Mouse (Mus musculus): ENCODE measurements at regions not wholly inside any gene's neighbourhood (a gene's known extent, or its start where the extent isn't known, plus 50 kb on each side); places are given as distances from the start of the nearest gene placed in this dataset.
A peak's percentile ranks its signal among the peaks of the same experiment; 100 is the strongest.

GRCm38 (mm10) chr3:130972126-130972525 lies 138.1 kb upstream of the Lef1 start:
- H3K27me3 ChIP-seq (replicated peaks; ENCODE audit: control insufficient read depth, insufficient read depth, low read length), result no peaks in the 10 kb centered on the region
- 85% methylated on average over 2 of the region's 2 CpGs for WGBS
- H3K4me2 ChIP-seq (ENCODE audit: low read depth, low read length), result no peak overlapping the region
- no peaks in the 10 kb centered on the region for H3K36me3 ChIP-seq (ENCODE audit: control insufficient read depth, insufficient read depth, low read length)
- ATAC-seq (ENCODE audit: low read depth), result no peak
- H3K9ac ChIP-seq (ENCODE audit: low read depth, low read length), result no peak overlapping the region
- no peaks in the 10 kb centered on the region for H3K9me3 ChIP-seq (ENCODE audit: control insufficient read depth, low read length)
- no peak overlapping the region for H3K27ac ChIP-seq (replicated peaks; ENCODE audit: low read depth, low read length)
- no peak for DNase-seq (ENCODE audit: low spot score)
- no peaks in the 10 kb centered on the region for H3K4me1 ChIP-seq (ENCODE audit: control insufficient read depth, insufficient read depth, low read length)
- H3K4me3 ChIP-seq (ENCODE audit: low read depth, low read length), result no peak overlapping the region

DNA sequence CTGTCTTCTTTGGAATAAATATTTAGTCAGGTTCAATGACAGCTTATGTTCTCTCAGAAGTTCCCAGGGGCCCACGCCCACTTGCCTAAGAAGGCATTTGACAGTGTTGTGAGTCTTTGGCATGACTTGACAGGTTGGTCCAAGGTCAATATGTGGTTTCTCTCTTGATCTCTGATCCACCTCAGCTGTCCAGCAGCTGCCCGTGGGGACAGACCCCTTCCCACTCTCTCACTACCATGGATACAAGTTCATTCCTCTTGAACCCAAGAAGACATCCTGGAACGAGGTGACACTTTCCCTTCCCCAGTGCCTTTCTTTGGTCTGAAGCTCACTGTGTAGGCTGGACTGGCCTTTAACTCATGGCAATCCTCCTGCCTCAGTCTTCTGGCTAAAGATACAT lies 145.0 kb upstream of the Lef1 start:
- no peaks in the 10 kb centered on the region for H3K9me3 ChIP-seq (ENCODE audit: control insufficient read depth, low read length)
- ATAC-seq (ENCODE audit: low read depth), result no peak
- no peak overlapping the region for H3K27ac ChIP-seq (replicated peaks; ENCODE audit: low read depth, low read length)
- DNase-seq (ENCODE audit: low spot score), result no peak
- peaks cover 6% of the 10 kb centered on the region; the same call in 1 of the 2 replicates for H3K4me1 ChIP-seq (ENCODE audit: control insufficient read depth, insufficient read depth, low read length)
- H3K27me3 ChIP-seq (replicated peaks; ENCODE audit: control insufficient read depth, insufficient read depth, low read length), result no peaks in the 10 kb centered on the region
- H3K36me3 ChIP-seq (ENCODE audit: control insufficient read depth, insufficient read depth, low read length), result no peaks in the 10 kb centered on the region
- no peak overlapping the region for H3K9ac ChIP-seq (ENCODE audit: low read depth, low read length)
- no peak overlapping the region for H3K4me2 ChIP-seq (ENCODE audit: low read depth, low read length)
- WGBS, result 82% methylated on average over 3 of the region's 3 CpGs
- H3K4me3 ChIP-seq (ENCODE audit: low read depth, low read length), result no peak overlapping the region

GRCm38 (mm10) chr3:130964088-130964487 lies 146.2 kb upstream of the Lef1 start:
- H3K27me3 ChIP-seq (replicated peaks; ENCODE audit: control insufficient read depth, insufficient read depth, low read length), result no peaks in the 10 kb centered on the region
- H3K9me3 ChIP-seq (ENCODE audit: control insufficient read depth, low read length), result no peaks in the 10 kb centered on the region
- H3K4me2 ChIP-seq (ENCODE audit: low read depth, low read length), result peak overlapping the region; percentile 41; the same call in 1 of the 2 replicates
- H3K4me3 ChIP-seq (ENCODE audit: low read depth, low read length), result no peak overlapping the region
- no peak overlapping the region for H3K9ac ChIP-seq (ENCODE audit: low read depth, low read length)
- H3K27ac ChIP-seq (replicated peaks; ENCODE audit: low read depth, low read length), result no peak overlapping the region
- H3K36me3 ChIP-seq (ENCODE audit: control insufficient read depth, insufficient read depth, low read length), result no peaks in the 10 kb centered on the region
- WGBS, result 81% methylated on average over 6 of the region's 6 CpGs
- DNase-seq (ENCODE audit: low spot score), result no peak
- H3K4me1 ChIP-seq (ENCODE audit: control insufficient read depth, insufficient read depth, low read length), result peaks cover 6% of the 10 kb centered on the region; the same call in 1 of the 2 replicates
- ATAC-seq (ENCODE audit: low read depth), result no peak

- H3K27ac ChIP-seq (replicated peaks; ENCODE audit: low read depth, low read length), result no peak overlapping the region
- no peak overlapping the region for H3K9ac ChIP-seq (ENCODE audit: low read depth, low read length)
- 0 out of 2 replicates have a peak overlapping the region, but pooled peaks have one; percentile 1 for H3K4me3 ChIP-seq (ENCODE audit: low read depth, low read length)
- H3K36me3 ChIP-seq (ENCODE audit: control insufficient read depth, insufficient read depth, low read length), result no peaks in the 10 kb centered on the region
- H3K4me1 ChIP-seq (ENCODE audit: control insufficient read depth, insufficient read depth, low read length), result peaks cover 6% of the 10 kb centered on the region; the same call in 1 of the 2 replicates
- ATAC-seq (ENCODE audit: low read depth) (no peak), DNase-seq (ENCODE audit: low spot score) (peak; percentile 51)
- no peaks in the 10 kb centered on the region for H3K27me3 ChIP-seq (replicated peaks; ENCODE audit: control insufficient read depth, insufficient read depth, low read length)
- 20% methylated on average over 11 of the region's 11 CpGs for WGBS
- H3K9me3 ChIP-seq (ENCODE audit: control insufficient read depth, low read length), result no peaks in the 10 kb centered on the region
- peak overlapping the region; percentile 41 for H3K4me2 ChIP-seq (ENCODE audit: low read depth, low read length)
Observed at GRCm38 (mm10) chr3:130963625-130964024, 146.6 kb upstream of the Lef1 start.

DNA sequence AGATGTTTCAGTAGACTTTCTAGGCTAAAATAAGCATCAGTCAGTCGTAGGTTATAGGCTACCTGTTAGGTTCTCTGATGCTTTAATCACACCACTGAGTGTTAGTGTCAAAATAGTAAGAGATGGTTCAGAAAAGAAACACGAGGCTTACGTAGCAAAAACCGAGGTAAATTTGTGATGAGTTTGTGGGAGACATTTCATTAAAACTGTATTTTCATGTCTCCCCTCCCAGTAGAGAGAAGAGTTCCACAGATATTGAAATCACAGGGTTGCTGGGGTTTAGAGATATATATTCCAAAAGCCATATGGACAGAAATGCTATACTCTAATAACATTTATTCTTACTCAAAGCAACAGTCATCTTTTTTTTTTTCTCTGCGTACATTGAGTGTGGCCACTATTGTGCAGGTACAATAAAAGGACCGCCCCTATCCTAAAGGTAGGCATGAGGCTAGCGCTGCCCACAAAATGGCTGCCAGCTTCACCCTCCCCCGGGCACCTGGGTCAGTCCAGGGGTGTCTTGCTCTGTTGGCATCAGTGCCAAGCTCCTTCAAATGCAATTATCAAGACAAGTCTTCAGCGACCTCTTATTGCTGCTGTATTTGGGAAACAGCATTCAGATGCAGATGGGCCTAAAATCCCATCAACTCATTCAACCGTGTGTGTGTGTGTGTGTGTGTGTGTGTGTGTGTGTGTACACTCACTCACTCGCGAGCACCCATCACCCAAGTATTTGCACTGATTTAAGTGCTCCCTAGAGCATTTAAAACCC lies 147.4 kb upstream of the Lef1 start:
- Histone ChIP-seq H3K4me2 (ENCODE audit: low read depth, low read length) (peak overlapping the region; percentile 41; the same call in 1 of the 2 replicates), H3K36me3 (ENCODE audit: control insufficient read depth, insufficient read depth, low read length) (no peaks in the 10 kb centered on the region), H3K9ac (ENCODE audit: low read depth, low read length) (peak overlapping the region; percentile 1; the same call in 1 of the 2 replicates), H3K9me3 (ENCODE audit: control insufficient read depth, low read length) (no peaks in the 10 kb centered on the region), H3K4me3 (ENCODE audit: low read depth, low read length) (no peak overlapping the region), H3K27ac (replicated peaks; ENCODE audit: low read depth, low read length) (no peak overlapping the region), H3K4me1 (ENCODE audit: control insufficient read depth, insufficient read depth, low read length) (peaks cover 6% of the 10 kb centered on the region; the same call in 1 of the 2 replicates), H3K27me3 (replicated peaks; ENCODE audit: control insufficient read depth, insufficient read depth, low read length) (no peaks in the 10 kb centered on the region)
- DNase-seq (ENCODE audit: low spot score), result no peak
- peak; percentile 62; the same call in 1 of the 2 replicates for ATAC-seq (ENCODE audit: low read depth)
- WGBS, result 59% methylated on average over 12 of the region's 12 CpGs

- H3K27me3 ChIP-seq (replicated peaks; ENCODE audit: control insufficient read depth, insufficient read depth, low read length), result no peaks in the 10 kb centered on the region
- ATAC-seq (ENCODE audit: low read depth) (no peak), DNase-seq (ENCODE audit: low spot score) (no peak)
- 22% methylated on average over 14 of the region's 14 CpGs for WGBS
- no peaks in the 10 kb centered on the region for H3K9me3 ChIP-seq (ENCODE audit: control insufficient read depth, low read length)
- H3K27ac ChIP-seq (replicated peaks; ENCODE audit: low read depth, low read length), result no peak overlapping the region
- 0 out of 2 replicates have a peak overlapping the region, but pooled peaks have one; percentile 21 for H3K4me2 ChIP-seq (ENCODE audit: low read depth, low read length)
- peak overlapping the region; percentile 1; the same call in 1 of the 2 replicates for H3K9ac ChIP-seq (ENCODE audit: low read depth, low read length)
- H3K4me3 ChIP-seq (ENCODE audit: low read depth, low read length), result no peak overlapping the region
- peaks cover 6% of the 10 kb centered on the region; the same call in 1 of the 2 replicates for H3K4me1 ChIP-seq (ENCODE audit: control insufficient read depth, insufficient read depth, low read length)
- no peaks in the 10 kb centered on the region for H3K36me3 ChIP-seq (ENCODE audit: control insufficient read depth, insufficient read depth, low read length)
Observed at GRCm38 (mm10) chr3:130962151-130962633, 148.1 kb upstream of the Lef1 start.

DNA sequence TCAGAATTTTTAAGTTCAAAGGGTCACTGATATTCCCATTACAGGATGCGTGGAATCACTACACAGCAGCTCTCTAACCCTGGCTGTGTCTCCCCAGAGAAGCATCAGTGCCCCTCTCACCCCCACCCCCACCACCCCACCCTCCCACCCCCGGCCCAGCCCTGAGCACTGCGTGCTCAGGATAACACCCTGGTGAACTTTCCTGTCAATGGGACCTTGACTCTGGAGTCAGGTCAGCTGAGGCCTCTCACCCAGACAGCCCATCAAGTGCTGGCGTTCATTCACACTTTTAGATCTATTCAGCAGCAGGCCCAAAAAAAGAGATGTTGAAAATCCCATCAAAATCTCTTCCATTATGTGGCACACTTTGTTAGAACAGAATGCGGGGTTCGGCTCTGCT lies 148.6 kb upstream of the Lef1 start:
- DNase-seq (ENCODE audit: low spot score) (no peak), ATAC-seq (ENCODE audit: low read depth) (no peak)
- no peaks in the 10 kb centered on the region for H3K36me3 ChIP-seq (ENCODE audit: control insufficient read depth, insufficient read depth, low read length)
- H3K4me3 ChIP-seq (ENCODE audit: low read depth, low read length), result no peak overlapping the region
- H3K9ac ChIP-seq (ENCODE audit: low read depth, low read length), result no peak overlapping the region
- 43% methylated on average over 6 of the region's 6 CpGs for WGBS
- no peak overlapping the region for H3K27ac ChIP-seq (replicated peaks; ENCODE audit: low read depth, low read length)
- H3K4me2 ChIP-seq (ENCODE audit: low read depth, low read length), result no peak overlapping the region
- H3K27me3 ChIP-seq (replicated peaks; ENCODE audit: control insufficient read depth, insufficient read depth, low read length), result no peaks in the 10 kb centered on the region
- H3K4me1 ChIP-seq (ENCODE audit: control insufficient read depth, insufficient read depth, low read length), result peaks cover 6% of the 10 kb centered on the region; the same call in 1 of the 2 replicates
- H3K9me3 ChIP-seq (ENCODE audit: control insufficient read depth, low read length), result no peaks in the 10 kb centered on the region

GRCm38 (mm10) chr3:130955958-130956357 lies 154.3 kb upstream of the Lef1 start:
- no peaks in the 10 kb centered on the region for H3K4me1 ChIP-seq (ENCODE audit: control insufficient read depth, insufficient read depth, low read length)
- DNase-seq (ENCODE audit: low spot score) (peak; percentile 35), ATAC-seq (ENCODE audit: low read depth) (no peak)
- H3K9ac ChIP-seq (ENCODE audit: low read depth, low read length), result no peak overlapping the region
- WGBS, result 71% methylated on average over 4 of the region's 4 CpGs
- no peak overlapping the region for H3K4me3 ChIP-seq (ENCODE audit: low read depth, low read length)
- peaks cover 8% of the 10 kb centered on the region; the same call in 1 of the 2 replicates for H3K9me3 ChIP-seq (ENCODE audit: control insufficient read depth, low read length)
- no peak overlapping the region for H3K27ac ChIP-seq (replicated peaks; ENCODE audit: low read depth, low read length)
- H3K4me2 ChIP-seq (ENCODE audit: low read depth, low read length), result no peak overlapping the region
- no peaks in the 10 kb centered on the region for H3K36me3 ChIP-seq (ENCODE audit: control insufficient read depth, insufficient read depth, low read length)
- H3K27me3 ChIP-seq (replicated peaks; ENCODE audit: control insufficient read depth, insufficient read depth, low read length), result no peaks in the 10 kb centered on the region
